Comparison of ENCODE assay signal across 8 mouse cellular contexts in genomic region chr9:46015831-46016230, GRCm38 (mm10). TPM values are rescaled to one million over a fixed set of nuclear protein-coding genes. Genes with fewer than 3 reads are reported as not detected.
A peak's percentile ranks its signal among the peaks of the same experiment; 100 is the strongest.
DNase-seq lines count a peak whose midpoint lies in the region; TF ChIP-seq lines count a peak whose summit lies in the region.

No protein-coding gene starts in this region.

- no peak for TF ChIP-seq CTCF in layer of hippocampus, adult 2 months (conservative IDR thresholded peaks at IDR 0.05)

- intact Hi-C loops in gastrocnemius, postnatal 14 days (cut with DNase I; ENCODE audit: low total_unique reads), result no loop called here

- peak overlapping the region; percentile 79 for H3K27ac ChIP-seq in layer of hippocampus, adult 2 months

- DNase-seq in layer of hippocampus, adult 2 months (ENCODE audit: low spot score in 2 of 2), result no peak
- no peak for DNase-seq in layer of hippocampus, adult 8-10 months (ENCODE audit: low spot score in 2 of 2)
- peak; percentile 68 for DNase-seq in adrenal gland, postnatal 25 days
- DNase-seq in gastrocnemius, postnatal 14 days, result peak; percentile 63
- peak; percentile 69 for DNase-seq in kidney, adult 9 months
- peak; percentile 73 for DNase-seq in lung, postnatal 36 days
- no peak for DNase-seq in thymus, postnatal 10 days (ENCODE audit: low spot score in 2 of 2)
- DNase-seq in frontal cortex, adult 2 months (ENCODE audit: extremely low spot score in 1 of 2, low spot score in 1 of 2), result no peak

- H3K4me3 ChIP-seq in layer of hippocampus, adult 2 months, result peak overlapping the region; percentile 97

RNA-seq across cellular contexts. Expression of gene Sik3, which starts 3.2 kb away (rescaled TPM):
- total RNA-seq in layer of hippocampus, adult 2 months (2021), result 100 to 1,000 TPM; 133 to 141 TPM
- 100 to 1,000 TPM; 134 to 147 (median 140) TPM for total RNA-seq in layer of hippocampus, adult 8-10 months (2022)
- 57.3 and 63.2 TPM in 2 replicates for total RNA-seq in adrenal gland, postnatal 25 days (2021)
- total RNA-seq in gastrocnemius, postnatal 14 days (2021), result 10 to 100 TPM; 37.4 TPM
- polyA plus RNA-seq in frontal cortex, adult 2 months (2012; rRNA removed), result 54.9 and 56.6 TPM in 2 replicates

RNA-seq across cellular contexts. Expression of gene Pafah1b2, which starts 3.3 kb away (rescaled TPM):
- total RNA-seq in layer of hippocampus, adult 2 months (2021), result 100 to 1,000 TPM; 215 to 228 TPM
- total RNA-seq in layer of hippocampus, adult 8-10 months (2022), result 100 to 1,000 TPM; 195 to 219 (median 207) TPM
- total RNA-seq in adrenal gland, postnatal 25 days (2021), result 112 and 146 TPM in 2 replicates
- 10 to 100 TPM; 45.7 to 51.0 TPM for total RNA-seq in gastrocnemius, postnatal 14 days (2021)
- polyA plus RNA-seq in frontal cortex, adult 2 months (2012; rRNA removed), result 99.0 and 106 TPM in 2 replicates

Comparison
In these comparisons a context has a peak if more than half of its experiments do, and no peak if none do; other contexts are left out.
1. DNase-seq: peak in adrenal gland, postnatal 25 days (single experiment), gastrocnemius, postnatal 14 days (single experiment), kidney, adult 9 months (single experiment) and lung, postnatal 36 days (single experiment); none in layer of hippocampus, adult 2 months (0 of 2), layer of hippocampus, adult 8-10 months (0 of 2), thymus, postnatal 10 days (0 of 2) and frontal cortex, adult 2 months (0 of 2).